Mouse (Mus musculus) liver, adult 2 months (tissue): ENCODE data around the gene C1rb.

Experiments used
- CTCF ChIP-seq: fragments of 200-500 bp; IDR thresholded peaks from 2 replicates; pipeline ENCODE4 v1.5.1; 2011; ENCODE audit warnings: low read depth, low read length, control low read depth
- POLR2A ChIP-seq: fragments of 200-500 bp; IDR thresholded peaks from 2 replicates; pipeline ENCODE4 v1.6.1; 2011; ENCODE audit warnings: low read length, control low read depth; ENCODE audit not compliant: insufficient read depth; ENCODE audit errors: extremely low read depth

DNA sequence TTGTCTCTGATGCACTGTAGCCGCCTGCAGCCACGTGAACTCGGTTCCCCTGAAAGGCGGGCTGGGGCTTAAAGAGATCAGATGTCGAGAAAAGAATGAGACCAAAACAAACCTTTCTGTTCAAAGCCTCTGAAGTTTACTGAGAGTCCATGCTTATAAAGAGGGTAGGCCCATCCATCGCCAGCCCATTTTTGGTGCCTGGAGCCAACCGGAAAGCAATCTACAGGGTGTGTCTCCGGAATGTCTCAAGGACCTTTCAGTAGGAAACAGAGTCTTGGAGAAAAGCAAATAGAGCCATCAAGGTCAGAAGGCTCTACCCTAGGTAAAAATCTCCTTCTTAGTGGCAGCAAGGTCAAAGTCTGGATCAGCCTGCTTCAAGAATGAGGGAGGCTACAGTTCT lies 23.0 kb downstream of the C1rb start:
- no peak for TF ChIP-seq POLR2A
- TF ChIP-seq CTCF, result no peak
